ENCODE assay signal across 13 mouse cellular contexts in the genomic region with DNA sequence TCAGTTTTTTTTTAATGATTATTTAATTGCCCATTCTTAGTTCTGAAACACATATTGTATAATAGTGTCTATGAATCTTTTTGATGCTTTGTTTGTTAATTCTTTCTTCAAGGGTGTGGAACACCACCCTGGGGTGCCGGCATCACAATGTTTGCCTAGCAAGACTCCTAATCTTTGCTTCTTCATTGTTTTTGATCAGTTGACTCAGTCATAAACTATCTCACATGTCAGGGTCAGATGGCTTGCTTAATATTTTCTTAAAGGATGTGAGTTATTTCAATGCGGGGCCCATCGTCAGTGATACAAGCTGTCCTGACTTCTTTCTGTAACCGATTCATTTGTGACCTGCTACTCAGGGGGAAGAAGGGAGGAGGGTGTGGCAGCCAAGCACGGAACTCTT. TPM values are rescaled to one million over a fixed set of nuclear protein-coding genes. Genes with fewer than 3 reads are reported as not detected.
DNase-seq lines count a peak whose midpoint lies in the region; ATAC-seq and TF ChIP-seq lines count a peak whose summit lies in the region.
"Had no signal": no experiment of that assay in that cellular context is flagged by ENCODE, and none has a peak within 500 bp of the region (broad histone marks: within the 10 kb centered on the region; RNA-seq: fewer than 3 reads in every experiment).

No protein-coding gene starts in this region.

- peak overlapping the region; percentile 84 for H3K9ac ChIP-seq in CH12.LX (ENCODE audit: insufficient read depth, low read depth)
- H3K9ac ChIP-seq in embryonic facial prominence, embryonic 13.5 days: 0 out of 2 replicates have a peak overlapping the region, but pooled peaks have one; percentile 44
- H3K9ac ChIP-seq in hindbrain, embryonic 11.5 days (ENCODE audit: low read depth, low read length): no peak overlapping the region
- H3K9ac ChIP-seq in midbrain, embryonic 11.5 days (ENCODE audit: low read length): no peak overlapping the region

- no peak for TF ChIP-seq RAD21 in CH12.LX (IDR thresholded peaks at IDR 0.05; ENCODE audit: low read depth, low read length)

- dilution Hi-C loops in CH12.LX (cut with MboI; ENCODE audit: extremely low pct_ligation_motif_present, extremely low pct_unique_long_range_greater_than_20kb, low sequenced_read_pairs): no loop called here

- TF ChIP-seq CTCF in CH12.LX (conservative IDR thresholded peaks at IDR 0.05 in 1 of 2, IDR thresholded peaks at IDR 0.05 in 1 of 2; ENCODE audit: low read depth in 2 of 2, low read length in 2 of 2): no peak

- H3K9me3 ChIP-seq in CH12.LX (replicated peaks; ENCODE audit: low read length): peaks cover 3% of the 10 kb centered on the region
- H3K9me3 ChIP-seq in embryonic facial prominence, embryonic 13.5 days: no peaks in the 10 kb centered on the region
- no peaks in the 10 kb centered on the region for H3K9me3 ChIP-seq in hindbrain, embryonic 11.5 days (ENCODE audit: control insufficient read depth, low read length)
- H3K9me3 ChIP-seq in midbrain, embryonic 11.5 days (ENCODE audit: control insufficient read depth, low read length): no peaks in the 10 kb centered on the region

- no peak for DNase-seq in CH12.LX (ENCODE audit: extremely low read depth)
- no peak for DNase-seq in hindbrain, embryonic 11.5 days (ENCODE audit: low spot score)
- no peak for DNase-seq in midbrain, embryonic 11.5 days (ENCODE audit: low spot score, missing footprints)
- DNase-seq in spleen, adult 18-20 months: no peak
- DNase-seq in ovary, postnatal 10 days (ENCODE audit: low spot score): no peak
- DNase-seq in frontal cortex, postnatal 14 days (ENCODE audit: low spot score in 2 of 2): no peak
- no peak for DNase-seq in adrenal gland, adult (ENCODE audit: inconsistent age in 2 of 2, low spot score in 1 of 2)
- DNase-seq: adrenal gland, adult 8-10 months; kidney, postnatal 25 days; lung, adult 18-20 months; thymus, postnatal 36 days had no signal

- peaks cover 8 to 11% of the 10 kb centered on the region in 2 experiments for H3K36me3 ChIP-seq in CH12.LX (replicated peaks in 1 of 2; ENCODE audit: control insufficient read depth in 1 of 2, insufficient read depth in 1 of 2, low read length in 1 of 2)
- peaks cover 36% of the 10 kb centered on the region for H3K36me3 ChIP-seq in embryonic facial prominence, embryonic 13.5 days
- no peaks in the 10 kb centered on the region for H3K36me3 ChIP-seq in hindbrain, embryonic 11.5 days (ENCODE audit: control insufficient read depth, insufficient read depth, low read length)
- H3K36me3 ChIP-seq in midbrain, embryonic 11.5 days (ENCODE audit: control insufficient read depth, insufficient read depth, low read length): no peaks in the 10 kb centered on the region

- in situ Hi-C loops in CH12.LX (cut with MboI; ENCODE audit: low pct_ligation_motif_present, low pct_unique_long_range_greater_than_20kb, low sequenced_read_pairs): loop anchor here (25.0 kb wide), 2 partner anchors 323 to 423 kb away; no protein-coding TSS in a partner anchor

- no peaks in the 10 kb centered on the region for H3K27me3 ChIP-seq in CH12.LX (replicated peaks)
- no peaks in the 10 kb centered on the region for H3K27me3 ChIP-seq in embryonic facial prominence, embryonic 13.5 days
- H3K27me3 ChIP-seq in hindbrain, embryonic 11.5 days (ENCODE audit: control insufficient read depth, insufficient read depth, low read length): no peaks in the 10 kb centered on the region; the same call in 1 of the 2 replicates
- H3K27me3 ChIP-seq in midbrain, embryonic 11.5 days (ENCODE audit: control insufficient read depth, insufficient read depth, low read length): peaks cover 15% of the 10 kb centered on the region

- no peak for ATAC-seq in embryonic facial prominence, embryonic 13.5 days (ENCODE audit: insufficient number of reproducible peaks, insufficient read depth, low FRiP score, low TSS enrichment, low read depth)
- no peak for ATAC-seq in hindbrain, embryonic 11.5 days (ENCODE audit: low FRiP score)
- ATAC-seq in midbrain, embryonic 11.5 days (ENCODE audit: low FRiP score): no peak
- ATAC-seq: inflammation-experienced regulatory T-cells, adult 6 months had no signal

- peaks cover 0 to 62% of the 10 kb centered on the region in 2 experiments; a peak in 2 of 4 replicates for H3K4me1 ChIP-seq in CH12.LX (ENCODE audit: control insufficient read depth in 1 of 2, insufficient read depth in 2 of 2)
- H3K4me1 ChIP-seq in embryonic facial prominence, embryonic 13.5 days: peaks cover 62% of the 10 kb centered on the region
- no peaks in the 10 kb centered on the region; the same call in 1 of the 2 replicates for H3K4me1 ChIP-seq in hindbrain, embryonic 11.5 days (replicated peaks; ENCODE audit: control insufficient read depth, insufficient read depth, low read length)
- H3K4me1 ChIP-seq in midbrain, embryonic 11.5 days (ENCODE audit: control insufficient read depth, insufficient read depth, low read length): peaks cover 41% of the 10 kb centered on the region

- no peak for TF ChIP-seq EP300 in CH12.LX (IDR thresholded peaks at IDR 0.05; ENCODE audit: low read length)

- peak overlapping the region; percentile 7; the same call in 1 of the 2 replicates for H3K4me2 ChIP-seq in CH12.LX (ENCODE audit: insufficient read depth, low read depth, poor library complexity, severe bottlenecking)
- peak overlapping the region; percentile 93 for H3K4me2 ChIP-seq in embryonic facial prominence, embryonic 13.5 days
- peak overlapping the region; percentile 63 for H3K4me2 ChIP-seq in hindbrain, embryonic 11.5 days (replicated peaks; ENCODE audit: low read depth, low read length)
- peak overlapping the region; percentile 77 for H3K4me2 ChIP-seq in midbrain, embryonic 11.5 days

- peak overlapping the region; percentile 7; the same call in 1 of the 2 replicates for H3K27ac ChIP-seq in CH12.LX (ENCODE audit: insufficient read depth, low read depth)
- no peak overlapping the region for H3K27ac ChIP-seq in embryonic facial prominence, embryonic 13.5 days
- H3K27ac ChIP-seq in hindbrain, embryonic 11.5 days (ENCODE audit: low read depth, low read length): no peak overlapping the region
- no peak overlapping the region for H3K27ac ChIP-seq in midbrain, embryonic 11.5 days (ENCODE audit: low read depth, low read length)

- H3K4me3 ChIP-seq in CH12.LX (replicated peaks in 1 of 3; ENCODE audit: low read depth in 2 of 3, low read length in 2 of 3, poor library complexity in 1 of 3): peak overlapping the region; percentile 51 to 64 (median 58)
- peak overlapping the region; percentile 73 for H3K4me3 ChIP-seq in embryonic facial prominence, embryonic 13.5 days
- H3K4me3 ChIP-seq in hindbrain, embryonic 11.5 days (ENCODE audit: low read depth, low read length): peak overlapping the region; percentile 76; the same call in 1 of the 2 replicates
- H3K4me3 ChIP-seq in midbrain, embryonic 11.5 days (ENCODE audit: low read depth, low read length): no peak overlapping the region

- H3K79me2 ChIP-seq in CH12.LX (replicated peaks; ENCODE audit: control insufficient read depth, extremely low read depth, insufficient read depth, poor library complexity, severe bottlenecking): peaks cover 75% of the 10 kb centered on the region

- 42% methylated on average over 5 of the region's 5 CpGs for WGBS in embryonic facial prominence, embryonic 13.5 days
- WGBS in hindbrain, embryonic 11.5 days: 41% methylated on average over 5 of the region's 5 CpGs
- WGBS in midbrain, embryonic 11.5 days: 55% methylated on average over 5 of the region's 5 CpGs

- TF ChIP-seq POLR2A in CH12.LX (IDR thresholded peaks at IDR 0.05; ENCODE audit: low read depth, low read length): no peak

TF ChIP-seq in CH12.LX, 34 proteins besides CTCF, POLR2A, EP300 and RAD21:
- TF ChIP-seq KAT2A (IDR thresholded peaks at IDR 0.05; ENCODE audit: insufficient replicate concordance, low read length) (no peak), NRF1 (IDR thresholded peaks at IDR 0.05; ENCODE audit: low read depth, low read length) (no peak), TBP (conservative IDR thresholded peaks at IDR 0.05; ENCODE audit: low read depth, low read length) (no peak), ELF1 (IDR thresholded peaks at IDR 0.05; ENCODE audit: low read depth, low read length) (no peak), HCFC1 (IDR thresholded peaks at IDR 0.05; ENCODE audit: low read depth, low read length) (no peak), CHD1 (IDR thresholded peaks at IDR 0.05; ENCODE audit: low read depth, low read length) (no peak), JUN (IDR thresholded peaks at IDR 0.05; ENCODE audit: insufficient read depth, low read depth, low read length) (no peak), ZKSCAN1 (IDR thresholded peaks at IDR 0.05; ENCODE audit: borderline replicate concordance, low read depth, low read length) (no peak), ZMIZ1 (IDR thresholded peaks at IDR 0.05; ENCODE audit: low read depth, low read length) (no peak), BHLHE40 (IDR thresholded peaks at IDR 0.05; ENCODE audit: low read depth, low read length) (no peak), MAFK (IDR thresholded peaks at IDR 0.05; ENCODE audit: insufficient replicate concordance, low read length) (no peak), JUND (conservative IDR thresholded peaks at IDR 0.05; ENCODE audit: low read depth, low read length) (no peak), MAX (IDR thresholded peaks at IDR 0.05; ENCODE audit: low read length) (no peak), MXI1 (IDR thresholded peaks at IDR 0.05; ENCODE audit: low read depth, low read length) (no peak), IRF4 (IDR thresholded peaks at IDR 0.05; ENCODE audit: low read depth, low read length) (no peak)

RNA-seq across cellular contexts. Expression of a gene that starts 4.3 kb away (rescaled TPM):
- total RNA-seq in CH12.LX (2012; rRNA removed) (16.1 and 26.0 TPM in 2 replicates), CH12.LX (2014; rRNA removed) (12.1 and 13.0 TPM in 2 replicates)
- 3.8 and 3.9 TPM in 2 replicates for polyA plus RNA-seq in CH12.LX (2012; ENCODE audit: insufficient read length, low read depth)
- 65.9 and 70.7 TPM in 2 replicates for polyA plus RNA-seq in embryonic facial prominence, embryonic 13.5 days (2015; fragmentation: Nextera tagmentation; extraction: Ambion mirVana)
- 25.9 and 28.0 TPM in 2 replicates for polyA plus RNA-seq in hindbrain, embryonic 11.5 days (2014; fragmentation: Nextera tagmentation; extraction: Ambion mirVana)
- polyA plus RNA-seq in midbrain, embryonic 11.5 days (2014; fragmentation: Nextera tagmentation; extraction: Ambion mirVana): 19.4 and 24.4 TPM in 2 replicates

Comparison
In these comparisons a context has a peak if more than half of its experiments do, and no peak if none do; other contexts are left out.
1. H3K4me2 ChIP-seq: peak in every context shown above with its lines; median percentile 93 in embryonic facial prominence, embryonic 13.5 days; 77 in midbrain, embryonic 11.5 days; 63 in hindbrain, embryonic 11.5 days; 7 in CH12.LX.
2. H3K9ac ChIP-seq: peak in CH12.LX (single experiment) and embryonic facial prominence, embryonic 13.5 days (single experiment); none in hindbrain, embryonic 11.5 days (single experiment) and midbrain, embryonic 11.5 days (single experiment).